Mouse (Mus musculus) forebrain, embryonic 14.5 days (tissue): Measurements from ENCODE around the gene Poldip3. TPM values are rescaled to one million over a fixed set of nuclear protein-coding genes. Genes with fewer than 3 reads are reported as not detected.

ENCODE experiments used
- ATAC-seq: fragments of 200-750 bp; cut with Nextera tagmentation; 2 replicates; pipeline ENCODE4 v1.8.0; 2017; ENCODE audit warnings: mild to moderate bottlenecking, moderate library complexity
- DNase-seq: peaks from one replicate; pipeline ENCODE4 v3.0.0-alpha.2; 2015; ENCODE audit warnings: low spot score
- H3K27ac ChIP-seq: fragments of 300-500 bp; sonication (generic); 2 replicates; pipeline ENCODE4 v1.5.1; 2014; ENCODE audit warnings: low read depth, mild to moderate bottlenecking, control low read depth, low read length, moderate library complexity
- H3K27me3 ChIP-seq: fragments of 300-500 bp; sonication (generic); replicated peaks from 2 replicates; pipeline ENCODE4 v1.6.1; 2014; ENCODE audit warnings: low read length, control low read depth, mixed read lengths; ENCODE audit not compliant: control insufficient read depth, insufficient read depth
- H3K36me3 ChIP-seq: fragments of 300-500 bp; sonication (generic); 2 replicates; pipeline ENCODE4 v1.6.1; 2014; ENCODE audit warnings: low read length, control low read depth; ENCODE audit not compliant: control insufficient read depth, insufficient read depth
- H3K4me1 ChIP-seq: fragments of 300-500 bp; sonication (generic); 2 replicates; pipeline ENCODE4 v1.6.1; 2014; ENCODE audit warnings: antibody characterized with exemption, low read length, control low read depth; ENCODE audit not compliant: control insufficient read depth, insufficient read depth
- H3K4me2 ChIP-seq: fragments of 300-500 bp; sonication (generic); 2 replicates; pipeline ENCODE4 v1.6.1; 2014; ENCODE audit warnings: mild to moderate bottlenecking, control low read depth, low read length
- H3K4me3 ChIP-seq: fragments of 300-500 bp; sonication (generic); 2 replicates; pipeline ENCODE4 v1.5.1; 2014; ENCODE audit warnings: low read depth, low read length, control low read depth
- H3K9ac ChIP-seq: fragments of 300-500 bp; sonication (generic); 2 replicates; pipeline ENCODE4 v1.6.1; 2014; ENCODE audit warnings: mild to moderate bottlenecking, low read length, control low read depth, moderate library complexity
- H3K9me3 ChIP-seq: fragments of 300-500 bp; sonication (generic); replicated peaks from 2 replicates; pipeline ENCODE4 v1.6.1; 2016; ENCODE audit warnings: low read length, control low read depth, mixed read lengths; ENCODE audit not compliant: control insufficient read depth
- WGBS: fragments of 180-500 bp; shearing (Covaris S2); extraction: QIAGEN DNeasy Blood & Tissue Kit; methylation state at CpG from one replicate; pipeline ENCODE4 v1.1.7; 2014; 5-methylcytosine and 5-hydroxymethylcytosine counted together
- polyA plus RNA-seq: library from polyadenylated mRNA; unstranded; fragments of >200 nt; fragmentation: Nextera tagmentation; extraction: Ambion mirVana; gene quantifications from 2 replicates; pipeline ENCODE4 v1.2.1, GENCODE M21; 2014

The Poldip3 gene
- polyA plus RNA-seq, 1 experiment from 2014 or later: 158 TPM

GRCm38 (mm10) chr15:83165526-83166315 is 16.5 kb upstream of the Poldip3 start:
- H3K4me2 ChIP-seq: no peak overlapping the region
- no peaks in the 10 kb centered on the region for H3K27me3 ChIP-seq
- no peak overlapping the region for H3K27ac ChIP-seq
- H3K36me3 ChIP-seq: peaks cover 7% of the 10 kb centered on the region; the same call in 1 of the 2 replicates
- DNase-seq (no peak), ATAC-seq (no peak)
- no peak overlapping the region for H3K9ac ChIP-seq
- H3K9me3 ChIP-seq: no peaks in the 10 kb centered on the region
- H3K4me3 ChIP-seq: no peak overlapping the region
- no peaks in the 10 kb centered on the region for H3K4me1 ChIP-seq
- 94% methylated on average over 13 of the region's 13 CpGs for WGBS

- Histone ChIP-seq H3K4me1 (no peaks in the 10 kb centered on the region), H3K4me2 (no peak overlapping the region), H3K4me3 (no peak overlapping the region), H3K27me3 (no peaks in the 10 kb centered on the region), H3K27ac (no peak overlapping the region), H3K36me3 (peaks cover 7% of the 10 kb centered on the region), H3K9me3 (no peaks in the 10 kb centered on the region), H3K9ac (no peak overlapping the region)
- 92% methylated on average over 5 of the region's 5 CpGs for WGBS
- DNase-seq: no peak
- ATAC-seq: no peak
Observed at GRCm38 (mm10) chr15:83164971-83165471, 15.8 kb upstream of the Poldip3 start.

- Histone ChIP-seq H3K36me3 (peaks cover 28% of the 10 kb centered on the region), H3K4me3 (no peak overlapping the region), H3K4me1 (no peaks in the 10 kb centered on the region), H3K9ac (no peak overlapping the region), H3K9me3 (no peaks in the 10 kb centered on the region), H3K27me3 (no peaks in the 10 kb centered on the region), H3K4me2 (no peak overlapping the region), H3K27ac (no peak overlapping the region)
- WGBS: 91% methylated on average over 11 of the region's 11 CpGs
- ATAC-seq: no peak
- no peak for DNase-seq
Observed at GRCm38 (mm10) chr15:83162818-83163485, 13.8 kb upstream of the Poldip3 start.

- H3K4me3 ChIP-seq: no peak overlapping the region
- no peak for DNase-seq
- no peak overlapping the region for H3K27ac ChIP-seq
- peaks cover 34% of the 10 kb centered on the region for H3K36me3 ChIP-seq
- no peaks in the 10 kb centered on the region for H3K9me3 ChIP-seq
- no peak overlapping the region for H3K9ac ChIP-seq
- WGBS: 96% methylated on average over 4 of the region's 4 CpGs
- H3K4me1 ChIP-seq: no peaks in the 10 kb centered on the region
- no peaks in the 10 kb centered on the region for H3K27me3 ChIP-seq
- H3K4me2 ChIP-seq: no peak overlapping the region
- no peak for ATAC-seq
Observed at GRCm38 (mm10) chr15:83162001-83162400, 12.8 kb upstream of the Poldip3 start.

- Histone ChIP-seq H3K9ac (no peak overlapping the region), H3K4me2 (no peak overlapping the region), H3K27ac (no peak overlapping the region), H3K27me3 (no peaks in the 10 kb centered on the region), H3K36me3 (peaks cover 34% of the 10 kb centered on the region), H3K4me3 (no peak overlapping the region), H3K9me3 (no peaks in the 10 kb centered on the region), H3K4me1 (no peaks in the 10 kb centered on the region)
- no peak for DNase-seq
- no peak for ATAC-seq
- 39% methylated on average over 10 of the region's 10 CpGs for WGBS
Observed at GRCm38 (mm10) chr15:83161062-83161748, 12.0 kb upstream of the Poldip3 start.

GRCm38 (mm10) chr15:83160561-83160960 is 11.4 kb upstream of the Poldip3 start:
- 96% methylated on average over 4 of the region's 4 CpGs for WGBS
- peaks cover 34% of the 10 kb centered on the region for H3K36me3 ChIP-seq
- no peak for ATAC-seq

GRCm38 (mm10) chr15:83159823-83160222 is 10.6 kb upstream of the Poldip3 start:
- WGBS: 95% methylated on average over 9 of the region's 9 CpGs
- ATAC-seq: no peak

More at GRCm38 (mm10) chr15:83160561-83160960, 11.4 kb upstream of the Poldip3 start:
- H3K4me1 ChIP-seq: no peaks in the 10 kb centered on the region
- no peaks in the 10 kb centered on the region for H3K9me3 ChIP-seq
- H3K4me2 ChIP-seq: no peak overlapping the region
- DNase-seq: no peak
- H3K9ac ChIP-seq: no peak overlapping the region
- no peak overlapping the region for H3K4me3 ChIP-seq
- no peaks in the 10 kb centered on the region for H3K27me3 ChIP-seq
- H3K27ac ChIP-seq: no peak overlapping the region

GRCm38 (mm10) chr15:83158587-83159160 is 9.5 kb upstream of the Poldip3 start:
- DNase-seq: no peak
- H3K9me3 ChIP-seq: no peaks in the 10 kb centered on the region
- H3K4me1 ChIP-seq: no peaks in the 10 kb centered on the region
- H3K4me3 ChIP-seq: no peak overlapping the region
- H3K9ac ChIP-seq: no peak overlapping the region
- no peak for ATAC-seq
- 92% methylated on average over 7 of the region's 7 CpGs for WGBS
- H3K27ac ChIP-seq: no peak overlapping the region
- H3K36me3 ChIP-seq: peaks cover 37% of the 10 kb centered on the region
- no peaks in the 10 kb centered on the region for H3K27me3 ChIP-seq
- H3K4me2 ChIP-seq: no peak overlapping the region

More at GRCm38 (mm10) chr15:83159823-83160222, 10.6 kb upstream of the Poldip3 start:
- H3K36me3 ChIP-seq: peaks cover 34% of the 10 kb centered on the region
- no peaks in the 10 kb centered on the region for H3K27me3 ChIP-seq
- no peak overlapping the region for H3K27ac ChIP-seq
- no peaks in the 10 kb centered on the region for H3K4me1 ChIP-seq
- DNase-seq: no peak
- H3K4me3 ChIP-seq: no peak overlapping the region
- no peak overlapping the region for H3K9ac ChIP-seq
- H3K4me2 ChIP-seq: no peak overlapping the region
- H3K9me3 ChIP-seq: no peaks in the 10 kb centered on the region
